Mouse (Mus musculus): Measurements from ENCODE around the gene C1qa. TPM values are rescaled to one million over a fixed set of nuclear protein-coding genes. Genes with fewer than 3 reads are reported as not detected.
A peak's percentile ranks its signal among the peaks of the same experiment; 100 is the strongest.

C1qa gene
- polyA plus RNA-seq, 1 experiment from 2014 or later, result 39.4 TPM

DNA sequence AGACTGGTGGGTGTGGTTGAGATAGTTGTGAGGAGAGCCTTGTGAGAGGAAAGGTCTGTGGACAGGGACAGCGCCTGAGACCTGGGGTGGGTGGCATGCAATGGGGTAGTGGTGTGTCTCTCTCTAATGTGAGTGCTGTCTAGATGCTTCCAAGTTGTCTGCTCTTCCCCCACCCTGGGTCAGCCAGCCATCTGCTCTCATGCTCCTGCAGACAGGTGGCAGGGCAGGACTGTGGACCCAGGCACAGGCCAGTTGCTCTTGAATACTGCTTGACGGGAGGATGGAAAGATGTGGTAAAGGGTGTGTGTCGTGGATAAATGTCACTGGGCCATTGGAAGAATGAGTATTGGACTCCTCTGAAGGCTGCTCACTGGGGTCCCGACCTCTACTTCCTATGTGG lies 38.7 kb upstream of the C1qa start:
- no peaks in the 10 kb centered on the region for H3K27me3 ChIP-seq (replicated peaks; ENCODE audit: insufficient read depth, low read length)

DNA sequence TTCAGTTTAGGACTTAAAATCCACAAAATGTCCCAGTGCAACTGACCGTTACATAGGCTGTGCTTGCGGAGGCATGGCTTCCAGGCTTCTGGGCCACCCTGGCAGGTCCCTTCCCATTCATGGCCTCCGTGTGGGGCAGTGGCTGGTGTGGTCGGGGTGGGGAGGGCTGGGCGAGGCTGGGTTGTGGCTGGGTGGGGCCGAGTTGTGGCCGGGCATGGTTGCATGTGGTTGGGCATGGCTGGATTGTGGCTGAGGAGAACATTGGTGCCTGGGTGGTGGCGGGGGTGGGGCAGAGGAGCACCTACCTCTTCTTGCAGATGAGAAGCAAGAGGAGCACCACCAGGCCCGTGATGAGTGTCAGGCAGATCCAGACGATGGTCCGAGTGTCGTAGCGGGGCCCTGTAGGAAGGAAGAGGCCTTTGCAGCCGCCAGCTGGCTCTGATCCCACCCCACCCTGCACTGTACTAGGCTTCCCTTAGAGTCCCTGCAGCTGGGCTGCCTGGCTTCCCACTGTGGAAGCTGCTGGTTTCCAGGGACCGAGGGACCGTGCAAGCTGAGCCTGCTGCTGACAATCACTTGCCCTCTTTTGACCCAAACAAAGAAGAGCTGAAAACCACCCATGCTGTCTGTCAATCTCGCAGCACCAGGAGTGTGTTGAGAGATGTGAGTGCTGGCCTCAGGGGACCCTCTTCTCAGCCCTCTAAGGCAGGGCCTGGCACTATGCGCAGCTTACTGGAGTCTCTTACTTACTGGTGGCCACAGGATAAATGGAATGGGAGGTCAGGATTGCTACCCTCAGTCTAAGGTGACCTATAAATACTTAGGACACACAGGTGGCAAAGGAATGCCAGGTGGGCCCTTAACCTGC lies 36.4 kb upstream of the C1qa start:
- DNase-seq (ENCODE audit: low spot score) (peak; percentile 46), ATAC-seq (peak; percentile 73; the same call in 1 of the 2 replicates)
- WGBS, result 36% methylated on average over 18 of the region's 18 CpGs
- no peaks in the 10 kb centered on the region for H3K27me3 ChIP-seq (replicated peaks; ENCODE audit: insufficient read depth, low read length)
- no peak overlapping the region for H3K4me3 ChIP-seq (ENCODE audit: low read depth, low read length)
- no peak overlapping the region for H3K27ac ChIP-seq (ENCODE audit: low read length)
- H3K9me3 ChIP-seq (ENCODE audit: low read length), result no peaks in the 10 kb centered on the region
- H3K4me2 ChIP-seq (replicated peaks; ENCODE audit: low read depth, low read length), result no peak overlapping the region
- H3K9ac ChIP-seq (replicated peaks; ENCODE audit: low read depth), result no peak overlapping the region
- H3K36me3 ChIP-seq (ENCODE audit: insufficient read depth, low read length), result no peaks in the 10 kb centered on the region
- TF ChIP-seq CTCF (IDR thresholded peaks at IDR 0.05), result no peak
- no peak for TF ChIP-seq EP300 (IDR thresholded peaks at IDR 0.05)
- H3K4me1 ChIP-seq (ENCODE audit: insufficient read depth, low read depth, low read length), result no peaks in the 10 kb centered on the region

More for the DNA sequence above, 38.7 kb upstream of the C1qa start:
- H3K4me3 ChIP-seq (ENCODE audit: low read depth, low read length), result no peak overlapping the region
- H3K9me3 ChIP-seq (ENCODE audit: low read length), result no peaks in the 10 kb centered on the region
- TF ChIP-seq EP300 (IDR thresholded peaks at IDR 0.05) (no peak), CTCF (IDR thresholded peaks at IDR 0.05) (no peak)
- H3K27ac ChIP-seq (ENCODE audit: low read length), result no peak overlapping the region
- H3K36me3 ChIP-seq (ENCODE audit: insufficient read depth, low read length), result no peaks in the 10 kb centered on the region
- ATAC-seq (no peak), DNase-seq (ENCODE audit: low spot score) (no peak)
- no peak overlapping the region for H3K4me2 ChIP-seq (replicated peaks; ENCODE audit: low read depth, low read length)
- no peaks in the 10 kb centered on the region for H3K4me1 ChIP-seq (ENCODE audit: insufficient read depth, low read depth, low read length)
- no peak overlapping the region for H3K9ac ChIP-seq (replicated peaks; ENCODE audit: low read depth)
- 69% methylated on average over 4 of the region's 4 CpGs for WGBS

GRCm38 (mm10) chr4:136930474-136930873 lies 31.9 kb upstream of the C1qa start:
- H3K27ac ChIP-seq (ENCODE audit: low read length), result no peak overlapping the region
- no peaks in the 10 kb centered on the region for H3K36me3 ChIP-seq (ENCODE audit: insufficient read depth, low read length)
- no peak for TF ChIP-seq EP300 (IDR thresholded peaks at IDR 0.05)
- 0 out of 2 replicates have a peak, but pooled peaks cover 3% of the 10 kb centered on the region for H3K27me3 ChIP-seq (replicated peaks; ENCODE audit: insufficient read depth, low read length)
- H3K4me3 ChIP-seq (ENCODE audit: low read depth, low read length), result no peak overlapping the region
- H3K4me2 ChIP-seq (replicated peaks; ENCODE audit: low read depth, low read length), result no peak overlapping the region
- H3K9me3 ChIP-seq (ENCODE audit: low read length), result no peaks in the 10 kb centered on the region
- DNase-seq (ENCODE audit: low spot score) (no peak), ATAC-seq (no peak)
- 77% methylated on average over 8 of the region's 8 CpGs for WGBS
- no peaks in the 10 kb centered on the region for H3K4me1 ChIP-seq (ENCODE audit: insufficient read depth, low read depth, low read length)
- no peak overlapping the region for H3K9ac ChIP-seq (replicated peaks; ENCODE audit: low read depth)

- DNase-seq (ENCODE audit: low spot score) (peak; percentile 13), ATAC-seq (no peak)
- Histone ChIP-seq H3K27me3 (replicated peaks; ENCODE audit: insufficient read depth, low read length) (0 out of 2 replicates have a peak, but pooled peaks cover 3% of the 10 kb centered on the region), H3K9ac (replicated peaks; ENCODE audit: low read depth) (no peak overlapping the region), H3K27ac (ENCODE audit: low read length) (no peak overlapping the region), H3K4me3 (ENCODE audit: low read depth, low read length) (no peak overlapping the region), H3K9me3 (ENCODE audit: low read length) (no peaks in the 10 kb centered on the region), H3K4me2 (replicated peaks; ENCODE audit: low read depth, low read length) (no peak overlapping the region), H3K4me1 (ENCODE audit: insufficient read depth, low read depth, low read length) (no peaks in the 10 kb centered on the region), H3K36me3 (ENCODE audit: insufficient read depth, low read length) (no peaks in the 10 kb centered on the region)
- TF ChIP-seq EP300 (IDR thresholded peaks at IDR 0.05) (no peak), CTCF (IDR thresholded peaks at IDR 0.05) (peak; percentile 67)
- WGBS, result 12% methylated on average over 5 of the region's 5 CpGs
Measured at GRCm38 (mm10) chr4:136928928-136929327, 30.3 kb upstream of the C1qa start.

GRCm38 (mm10) chr4:136925804-136926203 lies 27.2 kb upstream of the C1qa start:
- Histone ChIP-seq H3K4me1 (ENCODE audit: insufficient read depth, low read depth, low read length) (no peaks in the 10 kb centered on the region), H3K9me3 (ENCODE audit: low read length) (no peaks in the 10 kb centered on the region), H3K27ac (ENCODE audit: low read length) (no peak overlapping the region), H3K4me2 (replicated peaks; ENCODE audit: low read depth, low read length) (no peak overlapping the region), H3K36me3 (ENCODE audit: insufficient read depth, low read length) (no peaks in the 10 kb centered on the region), H3K9ac (replicated peaks; ENCODE audit: low read depth) (no peak overlapping the region), H3K4me3 (ENCODE audit: low read depth, low read length) (no peak overlapping the region), H3K27me3 (replicated peaks; ENCODE audit: insufficient read depth, low read length) (0 out of 2 replicates have a peak, but pooled peaks cover 3% of the 10 kb centered on the region)
- no peak for TF ChIP-seq CTCF (IDR thresholded peaks at IDR 0.05)
- no peak for TF ChIP-seq EP300 (IDR thresholded peaks at IDR 0.05)
- ATAC-seq (no peak), DNase-seq (ENCODE audit: low spot score) (no peak)
- 15% methylated on average over 15 of the region's 15 CpGs for WGBS

GRCm38 (mm10) chr4:136924529-136924928 lies 25.9 kb upstream of the C1qa start:
- no peaks in the 10 kb centered on the region for H3K4me1 ChIP-seq (ENCODE audit: insufficient read depth, low read depth, low read length)

More at GRCm38 (mm10) chr4:136924529-136924928, 25.9 kb upstream of the C1qa start:
- H3K27ac ChIP-seq (ENCODE audit: low read length), result no peak overlapping the region
- 0 out of 2 replicates have a peak, but pooled peaks cover 3% of the 10 kb centered on the region for H3K27me3 ChIP-seq (replicated peaks; ENCODE audit: insufficient read depth, low read length)
- H3K4me2 ChIP-seq (replicated peaks; ENCODE audit: low read depth, low read length), result no peak overlapping the region
- TF ChIP-seq EP300 (IDR thresholded peaks at IDR 0.05) (no peak), CTCF (IDR thresholded peaks at IDR 0.05) (no peak)
- 5% methylated on average over 6 of the region's 6 CpGs for WGBS
- H3K9ac ChIP-seq (replicated peaks; ENCODE audit: low read depth), result no peak overlapping the region
- H3K36me3 ChIP-seq (ENCODE audit: insufficient read depth, low read length), result no peaks in the 10 kb centered on the region
- H3K4me3 ChIP-seq (ENCODE audit: low read depth, low read length), result no peak overlapping the region
- peak; percentile 70 for DNase-seq (ENCODE audit: low spot score)
- H3K9me3 ChIP-seq (ENCODE audit: low read length), result no peaks in the 10 kb centered on the region
- ATAC-seq, result peak; percentile 52; the same call in 1 of the 2 replicates
